Mouse (Mus musculus): ENCODE data around the gene Aph1c. TPM values are rescaled to one million over a fixed set of nuclear protein-coding genes. Genes with fewer than 3 reads are reported as not detected.

Aph1c gene
- polyA plus RNA-seq, 2 experiments, result 0.77 to 2.5 TPM

GRCm38 (mm10) chr9:66859523-66859922, 25.0 kb upstream of the Aph1c start:
- peaks cover 26% of the 10 kb centered on the region for H3K36me3 ChIP-seq (replicated peaks; ENCODE audit: control insufficient read depth, insufficient read depth, low read depth)
- no peaks in the 10 kb centered on the region for H3K9me3 ChIP-seq (ENCODE audit: control insufficient read depth, low read length)
- TF ChIP-seq EP300 (IDR thresholded peaks at IDR 0.05; ENCODE audit: low read depth) (no peak), CTCF (IDR thresholded peaks at IDR 0.05; ENCODE audit: low read depth) (no peak)
- no peak overlapping the region for H3K9ac ChIP-seq (replicated peaks)
- H3K4me3 ChIP-seq (ENCODE audit: insufficient read depth in 1 of 2, low read depth in 2 of 2, low read length in 2 of 2), result no peak overlapping the region
- ATAC-seq (ENCODE audit: insufficient read depth) (no peak), DNase-seq (ENCODE audit: low read depth in 3 of 3, low spot score in 3 of 3) (no peak)
- no peak overlapping the region for H3K4me2 ChIP-seq (ENCODE audit: low read depth)
- no peak overlapping the region for H3K27ac ChIP-seq
- 83% methylated on average over 5 of the region's 5 CpGs for WGBS (ENCODE audit: insufficient replicate concordance)
- no peaks in the 10 kb centered on the region for H3K4me1 ChIP-seq (replicated peaks; ENCODE audit: control insufficient read depth in 2 of 2, insufficient read depth in 2 of 2, low read length in 1 of 2)
- H3K27me3 ChIP-seq (ENCODE audit: control insufficient read depth, insufficient read depth, low read length), result no peaks in the 10 kb centered on the region

- ATAC-seq (ENCODE audit: insufficient read depth) (no peak), DNase-seq (ENCODE audit: low read depth in 3 of 3, low spot score in 3 of 3) (no peak)
- Histone ChIP-seq H3K27ac (no peak overlapping the region), H3K9me3 (ENCODE audit: control insufficient read depth, low read length) (no peaks in the 10 kb centered on the region), H3K36me3 (replicated peaks; ENCODE audit: control insufficient read depth, insufficient read depth, low read depth) (peaks cover 25% of the 10 kb centered on the region), H3K4me1 (replicated peaks; ENCODE audit: control insufficient read depth in 2 of 2, insufficient read depth in 2 of 2, low read length in 1 of 2) (no peaks in the 10 kb centered on the region), H3K27me3 (ENCODE audit: control insufficient read depth, insufficient read depth, low read length) (no peaks in the 10 kb centered on the region), H3K9ac (replicated peaks) (no peak overlapping the region), H3K4me3 (ENCODE audit: insufficient read depth in 1 of 2, low read depth in 2 of 2, low read length in 2 of 2) (no peak overlapping the region), H3K4me2 (ENCODE audit: low read depth) (no peak overlapping the region)
- 66% methylated on average over 7 of the region's 7 CpGs for WGBS (ENCODE audit: insufficient replicate concordance)
- TF ChIP-seq EP300 (IDR thresholded peaks at IDR 0.05; ENCODE audit: low read depth) (no peak), CTCF (IDR thresholded peaks at IDR 0.05; ENCODE audit: low read depth) (no peak)
Measured at GRCm38 (mm10) chr9:66855865-66856264, 21.3 kb upstream of the Aph1c start.

GRCm38 (mm10) chr9:66852592-66852991, 18.1 kb upstream of the Aph1c start:
- H3K4me2 ChIP-seq (ENCODE audit: low read depth), result no peak overlapping the region
- DNase-seq (ENCODE audit: low read depth in 3 of 3, low spot score in 3 of 3), result no peak
- TF ChIP-seq EP300 (IDR thresholded peaks at IDR 0.05; ENCODE audit: low read depth), result no peak
- no peaks in the 10 kb centered on the region for H3K4me1 ChIP-seq (replicated peaks; ENCODE audit: control insufficient read depth in 2 of 2, insufficient read depth in 2 of 2, low read length in 1 of 2)
- no peak for ATAC-seq (ENCODE audit: insufficient read depth)
- H3K9me3 ChIP-seq (ENCODE audit: control insufficient read depth, low read length), result no peaks in the 10 kb centered on the region
- H3K9ac ChIP-seq (replicated peaks), result no peak overlapping the region
- H3K36me3 ChIP-seq (replicated peaks; ENCODE audit: control insufficient read depth, insufficient read depth, low read depth), result peaks cover 21% of the 10 kb centered on the region
- WGBS (ENCODE audit: insufficient replicate concordance), result 80% methylated on average over 6 of the region's 6 CpGs
- no peaks in the 10 kb centered on the region for H3K27me3 ChIP-seq (ENCODE audit: control insufficient read depth, insufficient read depth, low read length)
- H3K27ac ChIP-seq, result no peak overlapping the region
- H3K4me3 ChIP-seq (ENCODE audit: insufficient read depth in 1 of 2, low read depth in 2 of 2, low read length in 2 of 2), result no peak overlapping the region

- Histone ChIP-seq H3K9ac (replicated peaks) (no peak overlapping the region), H3K36me3 (replicated peaks; ENCODE audit: control insufficient read depth, insufficient read depth, low read depth) (peaks cover 38% of the 10 kb centered on the region), H3K4me3 (ENCODE audit: insufficient read depth in 1 of 2, low read depth in 2 of 2, low read length in 2 of 2) (no peak overlapping the region), H3K9me3 (ENCODE audit: control insufficient read depth, low read length) (no peaks in the 10 kb centered on the region), H3K27ac (no peak overlapping the region), H3K4me1 (replicated peaks; ENCODE audit: control insufficient read depth in 2 of 2, insufficient read depth in 2 of 2, low read length in 1 of 2) (no peaks in the 10 kb centered on the region; a peak in 1 of 4 replicates), H3K4me2 (ENCODE audit: low read depth) (no peak overlapping the region), H3K27me3 (ENCODE audit: control insufficient read depth, insufficient read depth, low read length) (no peaks in the 10 kb centered on the region)
- WGBS (ENCODE audit: insufficient replicate concordance), result 78% methylated on average over 5 of the region's 5 CpGs
- DNase-seq (ENCODE audit: low read depth in 3 of 3, low spot score in 3 of 3) (no peak), ATAC-seq (ENCODE audit: insufficient read depth) (no peak)
- no peak for TF ChIP-seq EP300 (IDR thresholded peaks at IDR 0.05; ENCODE audit: low read depth)
- TF ChIP-seq CTCF (IDR thresholded peaks at IDR 0.05; ENCODE audit: low read depth), result no peak
Measured at GRCm38 (mm10) chr9:66850966-66851365, 16.4 kb upstream of the Aph1c start.

DNA sequence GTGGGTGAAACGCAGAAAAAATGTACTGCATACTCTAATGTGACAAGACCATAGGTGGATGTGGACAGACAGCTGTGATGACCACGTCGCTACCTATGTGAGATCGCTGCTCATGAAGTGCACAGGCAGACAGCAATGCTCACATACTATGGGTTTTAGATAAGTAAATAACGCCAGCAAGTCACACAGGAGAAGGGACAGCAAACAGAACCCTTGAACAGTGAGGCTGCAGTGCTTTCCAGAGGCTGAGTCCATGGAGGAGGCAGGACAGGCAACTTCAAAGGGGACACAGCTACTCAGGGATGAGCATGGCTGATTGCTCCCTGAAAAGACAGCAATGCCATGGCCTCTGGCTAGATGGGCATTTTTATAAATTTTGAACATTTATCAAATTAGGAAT, 12.3 kb upstream of the Aph1c start:
- no peaks in the 10 kb centered on the region; a peak in 1 of 4 replicates for H3K4me1 ChIP-seq (replicated peaks; ENCODE audit: control insufficient read depth in 2 of 2, insufficient read depth in 2 of 2, low read length in 1 of 2)
- no peak overlapping the region for H3K9ac ChIP-seq (replicated peaks)
- TF ChIP-seq CTCF (IDR thresholded peaks at IDR 0.05; ENCODE audit: low read depth) (no peak), EP300 (IDR thresholded peaks at IDR 0.05; ENCODE audit: low read depth) (no peak)
- H3K36me3 ChIP-seq (replicated peaks; ENCODE audit: control insufficient read depth, insufficient read depth, low read depth), result peaks cover 30% of the 10 kb centered on the region
- DNase-seq (ENCODE audit: low read depth in 3 of 3, low spot score in 3 of 3) (no peak), ATAC-seq (ENCODE audit: insufficient read depth) (no peak)
- 85% methylated on average over 5 of the region's 5 CpGs for WGBS (ENCODE audit: insufficient replicate concordance)
- H3K4me3 ChIP-seq (ENCODE audit: insufficient read depth in 1 of 2, low read depth in 2 of 2, low read length in 2 of 2), result no peak overlapping the region
- H3K9me3 ChIP-seq (ENCODE audit: control insufficient read depth, low read length), result no peaks in the 10 kb centered on the region
- no peak overlapping the region for H3K4me2 ChIP-seq (ENCODE audit: low read depth)
- no peaks in the 10 kb centered on the region for H3K27me3 ChIP-seq (ENCODE audit: control insufficient read depth, insufficient read depth, low read length)
- H3K27ac ChIP-seq, result no peak overlapping the region
